Mouse (Mus musculus) kidney, adult 2 months (tissue): Measurements from ENCODE around the gene Piga. TPM values are rescaled to one million over a fixed set of nuclear protein-coding genes. Genes with fewer than 3 reads are reported as not detected.

ENCODE experiments used
- DNase-seq: peaks from one replicate; pipeline ENCODE4 v3.0.0; 2021
- H3K27ac ChIP-seq: fragments of 200-500 bp; 2 replicates; pipeline ENCODE4 v1.5.1; 2012; ENCODE audit warnings: low read depth, low read length, control low read depth, inconsistent platforms; ENCODE audit not compliant: insufficient read depth
- H3K27me3 ChIP-seq: fragments of 200-500 bp; replicated peaks from 2 replicates; pipeline ENCODE4 v1.6.1; 2012; ENCODE audit warnings: mild to moderate bottlenecking, moderate library complexity, low read length, inconsistent platforms; ENCODE audit not compliant: control insufficient read depth, insufficient read depth
- H3K36me3 ChIP-seq: fragments of 200-500 bp; 2 replicates; pipeline ENCODE4 v1.6.1; 2012; ENCODE audit warnings: mild to moderate bottlenecking, moderate library complexity, low read length, inconsistent platforms; ENCODE audit not compliant: control insufficient read depth, insufficient read depth
- H3K4me1 ChIP-seq: fragments of 200-500 bp; 2 replicates; pipeline ENCODE4 v1.6.1; 2011; ENCODE audit warnings: low read length; ENCODE audit not compliant: control insufficient read depth, insufficient read depth
- H3K4me3 ChIP-seq: fragments of 200-500 bp; 2 replicates; pipeline ENCODE4 v1.5.1; 2011; ENCODE audit warnings: mild to moderate bottlenecking, low read depth, low read length, control low read depth; ENCODE audit not compliant: insufficient read depth
- CTCF ChIP-seq: fragments of 200-500 bp; conservative IDR thresholded peaks from 2 replicates; pipeline ENCODE4 v1.5.1; 2011; ENCODE audit warnings: low read depth, mild to moderate bottlenecking, control low read depth, low read length, moderate library complexity, mixed read lengths; ENCODE audit not compliant: insufficient read depth, insufficient read length
- POLR2A ChIP-seq: fragments of 200-500 bp; IDR thresholded peaks from one replicate; pipeline ENCODE4 v1.6.1; 2011; ENCODE audit warnings: low read depth, low read length, control low read depth
- WGBS: fragments of 180-500 bp; shearing (Covaris S2); methylation state at CpG from one replicate; pipeline ENCODE4 v1.1.7; 2018; 5-methylcytosine and 5-hydroxymethylcytosine counted together
- polyA plus RNA-seq: library from polyadenylated mRNA; depleted of rRNA; stranded (reverse); fragments of >200 nt; gene quantifications from 2 replicates; pipeline ENCODE4 v1.2.3, GENCODE M21; 2012; rRNA removed

Piga gene
- 3.2 and 3.8 TPM in 2 replicates for polyA plus RNA-seq

- H3K27ac ChIP-seq: peak within 1 kb of the TSS; percentile 77
- peak; percentile 97 for DNase-seq
- H3K36me3 ChIP-seq: peaks cover 1% of the 10 kb centered on the region; the same call in 1 of the 2 replicates
- no peak for TF ChIP-seq CTCF
- TF ChIP-seq POLR2A: peak; percentile 76
- H3K27me3 ChIP-seq: no peaks in the 10 kb centered on the region
- peaks cover 7% of the 10 kb centered on the region; the same call in 1 of the 2 replicates for H3K4me1 ChIP-seq
- H3K4me3 ChIP-seq: peak within 1 kb of the TSS; percentile 89
- WGBS: 1% methylated on average over 38 of the region's 40 CpGs
Observed at GRCm38 (mm10) chrX:164419471-164419939, at the start of gene Piga. TSS of gene Piga (plus strand) at chrX:164419787.

GRCm38 (mm10) chrX:164370576-164370975, 49.0 kb upstream of the Piga start:
- WGBS: 24% methylated on average over 3 of the region's 3 CpGs
- TF ChIP-seq POLR2A: no peak
- TF ChIP-seq CTCF: no peak
- H3K4me1 ChIP-seq: no peaks in the 10 kb centered on the region; the same call in 1 of the 2 replicates
- H3K4me3 ChIP-seq: no peak overlapping the region
- peak; percentile 61 for DNase-seq
- H3K36me3 ChIP-seq: no peaks in the 10 kb centered on the region
- no peaks in the 10 kb centered on the region for H3K27me3 ChIP-seq
- peak overlapping the region; percentile 68 for H3K27ac ChIP-seq

GRCm38 (mm10) chrX:164373081-164373480, 46.5 kb upstream of the Piga start, which contains the start of gene Vegfd:
TSS of gene Vegfd (plus strand) at chrX:164373378.
- no peaks in the 10 kb centered on the region for H3K27me3 ChIP-seq
- H3K27ac ChIP-seq: peak within 1 kb of the TSS; percentile 50
- WGBS: 23% methylated on average over 3 of the region's 3 CpGs
- TF ChIP-seq POLR2A (no peak), CTCF (no peak)
- no peaks in the 10 kb centered on the region for H3K36me3 ChIP-seq
- H3K4me1 ChIP-seq: no peaks in the 10 kb centered on the region; the same call in 1 of the 2 replicates
- no peak within 1 kb of the TSS for H3K4me3 ChIP-seq
- DNase-seq: peak; percentile 57

- WGBS: 40% methylated on average over 5 of the region's 5 CpGs
- Histone ChIP-seq H3K27ac (peak overlapping the region; percentile 50; the same call in 1 of the 2 replicates), H3K36me3 (no peaks in the 10 kb centered on the region), H3K27me3 (no peaks in the 10 kb centered on the region), H3K4me1 (no peaks in the 10 kb centered on the region; the same call in 1 of the 2 replicates), H3K4me3 (peak overlapping the region; percentile 33; the same call in 1 of the 2 replicates)
- no peak for DNase-seq
- TF ChIP-seq CTCF (no peak), POLR2A (no peak)
Observed at GRCm38 (mm10) chrX:164374586-164374985, 45.0 kb upstream of the Piga start.

GRCm38 (mm10) chrX:164379721-164380120, 39.9 kb upstream of the Piga start:
- no peak for DNase-seq
- Histone ChIP-seq H3K27ac (no peak overlapping the region), H3K36me3 (no peaks in the 10 kb centered on the region), H3K4me3 (no peak overlapping the region), H3K27me3 (no peaks in the 10 kb centered on the region), H3K4me1 (no peaks in the 10 kb centered on the region)
- TF ChIP-seq CTCF (no peak), POLR2A (no peak)
- 80% methylated on average over 4 of the region's 4 CpGs for WGBS

- H3K27ac ChIP-seq: no peak overlapping the region
- TF ChIP-seq POLR2A (no peak), CTCF (no peak)
- no peaks in the 10 kb centered on the region for H3K4me1 ChIP-seq
- no peaks in the 10 kb centered on the region for H3K27me3 ChIP-seq
- WGBS: 1% methylated on average over 31 of the region's 33 CpGs
- H3K36me3 ChIP-seq: no peaks in the 10 kb centered on the region
- peak overlapping the region; percentile 32; the same call in 1 of the 2 replicates for H3K4me3 ChIP-seq
- DNase-seq: peak; percentile 85
Observed at GRCm38 (mm10) chrX:164381618-164382408, 37.8 kb upstream of the Piga start.

GRCm38 (mm10) chrX:164394091-164394490, 25.5 kb upstream of the Piga start:
- H3K4me3 ChIP-seq: no peak overlapping the region
- no peaks in the 10 kb centered on the region for H3K36me3 ChIP-seq
- no peaks in the 10 kb centered on the region for H3K27me3 ChIP-seq
- no peaks in the 10 kb centered on the region for H3K4me1 ChIP-seq
- H3K27ac ChIP-seq: no peak overlapping the region
- TF ChIP-seq POLR2A: no peak
- TF ChIP-seq CTCF: no peak
- DNase-seq: no peak
- 82% methylated on average over 4 of the region's 4 CpGs for WGBS
